Mouse (Mus musculus): ENCODE data around the gene Rdh19. TPM values are rescaled to one million over a fixed set of nuclear protein-coding genes. Genes with fewer than 3 reads are reported as not detected.

Rdh19 gene
- not detected for total RNA-seq (2023)

GRCm38 (mm10) chr10:127849628-127850027 is at the start of gene Rdh19:
Gene Rdh19, plus strand, starts transcription at chr10:127849928.

GRCm38 (mm10) chr10:127800891-127801290 is 48.8 kb upstream of the Rdh19 start, which contains the start of gene Rdh16:
Gene Rdh16, plus strand, starts transcription at chr10:127801152.

GRCm38 (mm10) chr10:127866232-127866631 is 16.5 kb downstream of the Rdh19 start, which contains the start of gene Rdh16f2:
Gene Rdh16f2, plus strand, starts transcription at chr10:127866474.

GRCm38 (mm10) chr10:127888605-127889004 is 38.9 kb downstream of the Rdh19 start, which contains the start of gene Rdh7:
Gene Rdh7, minus strand, starts transcription at chr10:127888817.

GRCm38 (mm10) chr10:127898218-127898617 is 48.5 kb downstream of the Rdh19 start, which contains the start of gene Sdr9c7:
Gene Sdr9c7, plus strand, starts transcription at chr10:127898518.

Other genes starting within 250 kb of the Rdh19 start
- gene Lrp1, start 228.8 kb upstream of the Rdh19 start, total RNA-seq (2023), result 3.0 TPM
- gene Stat6, start 206.9 kb upstream of the Rdh19 start, total RNA-seq (2023), result 202 TPM
- 7.8 TPM for gene Nemp1, start 183.0 kb upstream of the Rdh19 start, total RNA-seq (2023)
- gene Nab2, start 181.4 kb upstream of the Rdh19 start, total RNA-seq (2023), result 42.3 TPM
- gene Myo1a, start 144.8 kb upstream of the Rdh19 start, total RNA-seq (2023), result 0.43 TPM
- not detected for gene Tac2, start 125.5 kb upstream of the Rdh19 start, total RNA-seq (2023)
- gene Zbtb39, start 110.4 kb upstream of the Rdh19 start, total RNA-seq (2023), result 11.4 TPM
- gene Gpr182, start 98.2 kb upstream of the Rdh19 start, total RNA-seq (2023), result not detected
- 0.40 TPM for gene Rdh1, start 90.2 kb upstream of the Rdh19 start, total RNA-seq (2023)
- 0.49 TPM for gene Rdh16f1, start 90.1 kb upstream of the Rdh19 start, total RNA-seq (2023)
- gene Rdh9, start 73.5 kb upstream of the Rdh19 start, total RNA-seq (2023), result not detected
- not detected for gene Rdh16, start 48.8 kb upstream of the Rdh19 start, total RNA-seq (2023)
- not detected for gene Rdh16f2, start 16.5 kb downstream of the Rdh19 start, total RNA-seq (2023)
- not detected for gene Rdh7, start 38.9 kb downstream of the Rdh19 start, total RNA-seq (2023)
- gene Sdr9c7, start 48.6 kb downstream of the Rdh19 start, total RNA-seq (2023), result not detected
- not detected for gene Hsd17b6, start 157.7 kb downstream of the Rdh19 start, total RNA-seq (2023)
- gene Prim1, start 165.2 kb downstream of the Rdh19 start, total RNA-seq (2023), result 20.7 TPM
- gene Naca, start 185.6 kb downstream of the Rdh19 start, total RNA-seq (2023), result 830 TPM
- gene Ptges3, start 209.0 kb downstream of the Rdh19 start, total RNA-seq (2023), result 118 TPM
- 629 TPM for gene Atp5b, start 233.3 kb downstream of the Rdh19 start, total RNA-seq (2023)
- 104 TPM for gene Baz2a, start 241.6 kb downstream of the Rdh19 start, total RNA-seq (2023)